Mouse (Mus musculus): ENCODE measurements around the gene Ubl7. TPM values are rescaled to one million over a fixed set of nuclear protein-coding genes. Genes with fewer than 3 reads are reported as not detected.

The Ubl7 gene
- total and polyA plus RNA-seq, 3 experiments: 19.1 to 159 (median 72.5) TPM

- Histone ChIP-seq H3K9me3 (replicated peaks) (no peaks in the 10 kb centered on the region), H3K4me3 (ENCODE audit: low read depth, low read length) (no peak overlapping the region), H3K4me1 (ENCODE audit: insufficient read depth, low read depth, low read length) (no peaks in the 10 kb centered on the region), H3K27me3 (ENCODE audit: insufficient read depth, low read length) (peaks cover 34% of the 10 kb centered on the region), H3K36me3 (replicated peaks) (no peaks in the 10 kb centered on the region)
- ATAC-seq (ENCODE audit: extremely low read depth, insufficient number of reproducible peaks, low FRiP score, poor library complexity, severe bottlenecking) (no peak), DNase-seq (ENCODE audit: low spot score) (no peak)
- TF ChIP-seq CTCF (IDR thresholded peaks at IDR 0.05; ENCODE audit: low read depth, low read length) (no peak), GATA1 (IDR thresholded peaks at IDR 0.05; ENCODE audit: borderline replicate concordance, low read length) (no peak), POLR2AphosphoS5 (IDR thresholded peaks at IDR 0.05; ENCODE audit: insufficient replicate concordance, low read depth, low read length) (no peak), TAL1 (conservative IDR thresholded peaks at IDR 0.05; ENCODE audit: low read depth, low read length) (no peak), GATA2 (IDR thresholded peaks at IDR 0.05; ENCODE audit: borderline replicate concordance, low read depth, low read length) (no peak)
Observed at GRCm38 (mm10) chr9:57967237-57967960, 56.6 kb downstream of the Ubl7 start.

GRCm38 (mm10) chr9:57968166-57968771 is 57.5 kb downstream of the Ubl7 start:
- no peak for TF ChIP-seq TAL1 (conservative IDR thresholded peaks at IDR 0.05; ENCODE audit: low read depth, low read length)
- no peak for TF ChIP-seq POLR2AphosphoS5 (IDR thresholded peaks at IDR 0.05; ENCODE audit: insufficient replicate concordance, low read depth, low read length)
- ATAC-seq (ENCODE audit: extremely low read depth, insufficient number of reproducible peaks, low FRiP score, poor library complexity, severe bottlenecking) (no peak), DNase-seq (ENCODE audit: low spot score) (no peak)
- Histone ChIP-seq H3K9me3 (replicated peaks) (no peaks in the 10 kb centered on the region), H3K27me3 (ENCODE audit: insufficient read depth, low read length) (peaks cover 33% of the 10 kb centered on the region), H3K36me3 (replicated peaks) (no peaks in the 10 kb centered on the region), H3K4me1 (ENCODE audit: insufficient read depth, low read depth, low read length) (no peaks in the 10 kb centered on the region), H3K4me3 (ENCODE audit: low read depth, low read length) (no peak overlapping the region)

- H3K27me3 ChIP-seq (ENCODE audit: insufficient read depth, low read length): peaks cover 31% of the 10 kb centered on the region
- no peak for DNase-seq (ENCODE audit: low spot score)
- H3K4me1 ChIP-seq (ENCODE audit: insufficient read depth, low read depth, low read length): no peaks in the 10 kb centered on the region
Observed at GRCm38 (mm10) chr9:57968783-57969542, 58.2 kb downstream of the Ubl7 start.

GRCm38 (mm10) chr9:57969736-57970495 is 59.1 kb downstream of the Ubl7 start:
- TF ChIP-seq TAL1 (conservative IDR thresholded peaks at IDR 0.05; ENCODE audit: low read depth, low read length): no peak
- TF ChIP-seq GATA2 (IDR thresholded peaks at IDR 0.05; ENCODE audit: borderline replicate concordance, low read depth, low read length): no peak
- TF ChIP-seq GATA1 (IDR thresholded peaks at IDR 0.05; ENCODE audit: borderline replicate concordance, low read length): no peak
- no peak for TF ChIP-seq CTCF (IDR thresholded peaks at IDR 0.05; ENCODE audit: low read depth, low read length)
- no peak for TF ChIP-seq POLR2AphosphoS5 (IDR thresholded peaks at IDR 0.05; ENCODE audit: insufficient replicate concordance, low read depth, low read length)
- no peak for ATAC-seq (ENCODE audit: extremely low read depth, insufficient number of reproducible peaks, low FRiP score, poor library complexity, severe bottlenecking)
- H3K4me1 ChIP-seq (ENCODE audit: insufficient read depth, low read depth, low read length): no peaks in the 10 kb centered on the region
- no peak overlapping the region for H3K4me3 ChIP-seq (ENCODE audit: low read depth, low read length)
- no peak for DNase-seq (ENCODE audit: low spot score)
- H3K27me3 ChIP-seq (ENCODE audit: insufficient read depth, low read length): peaks cover 24% of the 10 kb centered on the region; the same call in 1 of the 2 replicates
- no peaks in the 10 kb centered on the region for H3K9me3 ChIP-seq (replicated peaks)
- no peaks in the 10 kb centered on the region for H3K36me3 ChIP-seq (replicated peaks)

More at GRCm38 (mm10) chr9:57968783-57969542, 58.2 kb downstream of the Ubl7 start:
- no peak for TF ChIP-seq TAL1 (conservative IDR thresholded peaks at IDR 0.05; ENCODE audit: low read depth, low read length)
- no peak for TF ChIP-seq GATA2 (IDR thresholded peaks at IDR 0.05; ENCODE audit: borderline replicate concordance, low read depth, low read length)
- no peak for TF ChIP-seq GATA1 (IDR thresholded peaks at IDR 0.05; ENCODE audit: borderline replicate concordance, low read length)
- TF ChIP-seq CTCF (IDR thresholded peaks at IDR 0.05; ENCODE audit: low read depth, low read length): no peak
- no peak for TF ChIP-seq POLR2AphosphoS5 (IDR thresholded peaks at IDR 0.05; ENCODE audit: insufficient replicate concordance, low read depth, low read length)
- Histone ChIP-seq H3K9me3 (replicated peaks) (no peaks in the 10 kb centered on the region), H3K36me3 (replicated peaks) (no peaks in the 10 kb centered on the region), H3K4me3 (ENCODE audit: low read depth, low read length) (no peak overlapping the region)
- ATAC-seq (ENCODE audit: extremely low read depth, insufficient number of reproducible peaks, low FRiP score, poor library complexity, severe bottlenecking): no peak

- H3K4me1 ChIP-seq (ENCODE audit: insufficient read depth, low read depth, low read length): no peaks in the 10 kb centered on the region
- no peaks in the 10 kb centered on the region for H3K36me3 ChIP-seq (replicated peaks)
- TF ChIP-seq TAL1 (conservative IDR thresholded peaks at IDR 0.05; ENCODE audit: low read depth, low read length) (no peak), POLR2AphosphoS5 (IDR thresholded peaks at IDR 0.05; ENCODE audit: insufficient replicate concordance, low read depth, low read length) (no peak), GATA2 (IDR thresholded peaks at IDR 0.05; ENCODE audit: borderline replicate concordance, low read depth, low read length) (no peak), CTCF (IDR thresholded peaks at IDR 0.05; ENCODE audit: low read depth, low read length) (no peak), GATA1 (IDR thresholded peaks at IDR 0.05; ENCODE audit: borderline replicate concordance, low read length) (no peak)
- DNase-seq (ENCODE audit: low spot score) (no peak), ATAC-seq (ENCODE audit: extremely low read depth, insufficient number of reproducible peaks, low FRiP score, poor library complexity, severe bottlenecking) (no peak)
- H3K4me3 ChIP-seq (ENCODE audit: low read depth, low read length): no peak overlapping the region
- peaks cover 24% of the 10 kb centered on the region; the same call in 1 of the 2 replicates for H3K27me3 ChIP-seq (ENCODE audit: insufficient read depth, low read length)
- H3K9me3 ChIP-seq (replicated peaks): no peaks in the 10 kb centered on the region
Observed at GRCm38 (mm10) chr9:57971413-57971812, 60.6 kb downstream of the Ubl7 start.
